Mouse (Mus musculus): ENCODE results near the gene Clip2. TPM values are rescaled to one million over a fixed set of nuclear protein-coding genes. Genes with fewer than 3 reads are reported as not detected.

The Clip2 gene
- polyA plus RNA-seq, 1 experiment from 2014 or later: 1.0 TPM

- ATAC-seq (ENCODE audit: low FRiP score, low TSS enrichment): peak; percentile 17; the same call in 1 of the 2 replicates
- DNase-seq (ENCODE audit: low spot score): peak; percentile 32
- no peak overlapping the region for H3K4me3 ChIP-seq (ENCODE audit: low read depth, low read length)
- no peak overlapping the region for H3K4me2 ChIP-seq (replicated peaks; ENCODE audit: low read depth)
- no peak overlapping the region for H3K9ac ChIP-seq (ENCODE audit: low read length)
- no peaks in the 10 kb centered on the region for H3K27me3 ChIP-seq (ENCODE audit: control insufficient read depth, insufficient read depth, low read length)
- no peaks in the 10 kb centered on the region for H3K4me1 ChIP-seq (replicated peaks; ENCODE audit: control insufficient read depth, insufficient read depth)
- WGBS: 60% methylated on average over 7 of the region's 7 CpGs
- H3K36me3 ChIP-seq (ENCODE audit: control insufficient read depth, insufficient read depth, low read length): no peaks in the 10 kb centered on the region
- TF ChIP-seq EP300 (optimal IDR thresholded peaks at IDR 0.05) (peak; percentile 47), CTCF (IDR thresholded peaks at IDR 0.05; ENCODE audit: low read depth) (no peak)
- no peaks in the 10 kb centered on the region for H3K9me3 ChIP-seq (ENCODE audit: control insufficient read depth, low read length)
- H3K27ac ChIP-seq (replicated peaks): no peak overlapping the region
Observed at GRCm38 (mm10) chr5:134577534-134577933, 25.3 kb upstream of the Clip2 start.

DNA sequence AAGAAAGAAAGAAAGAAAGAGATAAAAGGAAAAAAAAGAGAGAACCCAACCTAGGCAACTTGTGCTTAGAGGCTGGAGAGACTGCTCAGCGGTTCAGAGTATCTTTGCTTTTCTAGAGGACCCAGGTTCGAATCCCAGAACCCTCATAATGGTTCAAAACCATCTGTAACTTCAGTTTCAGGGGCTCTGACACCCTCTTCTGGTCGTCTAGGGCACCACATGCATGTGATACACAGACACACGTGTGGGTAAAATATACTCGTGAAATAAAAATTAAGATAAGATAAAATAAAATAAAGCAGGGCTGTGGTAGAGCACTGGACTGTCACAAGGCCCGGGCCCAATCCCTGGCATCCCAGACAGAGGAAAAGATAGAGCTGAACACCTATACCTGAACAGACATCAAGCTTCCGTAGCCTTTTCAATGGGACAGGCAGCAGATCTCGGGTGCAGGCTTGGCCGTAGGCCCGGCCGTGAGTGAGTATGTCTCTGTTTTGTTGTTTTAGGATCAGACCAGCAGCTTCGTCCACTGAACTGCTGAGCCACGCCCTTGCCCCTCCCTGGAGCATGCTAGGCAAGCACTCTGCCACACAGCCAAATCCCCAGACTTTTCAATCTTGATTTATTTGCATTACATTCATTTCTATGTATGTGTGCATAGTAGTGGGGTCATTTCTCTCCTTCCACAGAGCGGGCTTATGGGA lies 24.4 kb upstream of the Clip2 start:
- peak; percentile 47 for DNase-seq (ENCODE audit: low spot score)
- 55% methylated on average over 14 of the region's 14 CpGs for WGBS
- ATAC-seq (ENCODE audit: low FRiP score, low TSS enrichment): peak; percentile 29; the same call in 1 of the 2 replicates
- no peak overlapping the region for H3K9ac ChIP-seq (ENCODE audit: low read length)
- no peaks in the 10 kb centered on the region for H3K27me3 ChIP-seq (ENCODE audit: control insufficient read depth, insufficient read depth, low read length)
- H3K4me2 ChIP-seq (replicated peaks; ENCODE audit: low read depth): no peak overlapping the region
- H3K9me3 ChIP-seq (ENCODE audit: control insufficient read depth, low read length): no peaks in the 10 kb centered on the region
- no peak overlapping the region for H3K4me3 ChIP-seq (ENCODE audit: low read depth, low read length)
- H3K36me3 ChIP-seq (ENCODE audit: control insufficient read depth, insufficient read depth, low read length): no peaks in the 10 kb centered on the region
- TF ChIP-seq EP300 (optimal IDR thresholded peaks at IDR 0.05): no peak
- peak; percentile 47 for TF ChIP-seq CTCF (IDR thresholded peaks at IDR 0.05; ENCODE audit: low read depth)
- no peak overlapping the region for H3K27ac ChIP-seq (replicated peaks)
- H3K4me1 ChIP-seq (replicated peaks; ENCODE audit: control insufficient read depth, insufficient read depth): no peaks in the 10 kb centered on the region

GRCm38 (mm10) chr5:134575833-134576232 lies 23.6 kb upstream of the Clip2 start:
- no peak for ATAC-seq (ENCODE audit: low FRiP score, low TSS enrichment)
- 86% methylated on average over 5 of the region's 5 CpGs for WGBS
- Histone ChIP-seq H3K27ac (replicated peaks) (no peak overlapping the region), H3K36me3 (ENCODE audit: control insufficient read depth, insufficient read depth, low read length) (no peaks in the 10 kb centered on the region), H3K9me3 (ENCODE audit: control insufficient read depth, low read length) (no peaks in the 10 kb centered on the region), H3K4me1 (replicated peaks; ENCODE audit: control insufficient read depth, insufficient read depth) (no peaks in the 10 kb centered on the region), H3K27me3 (ENCODE audit: control insufficient read depth, insufficient read depth, low read length) (no peaks in the 10 kb centered on the region), H3K4me3 (ENCODE audit: low read depth, low read length) (no peak overlapping the region), H3K4me2 (replicated peaks; ENCODE audit: low read depth) (no peak overlapping the region), H3K9ac (ENCODE audit: low read length) (no peak overlapping the region)
- no peak for DNase-seq (ENCODE audit: low spot score)
- TF ChIP-seq CTCF (IDR thresholded peaks at IDR 0.05; ENCODE audit: low read depth) (no peak), EP300 (optimal IDR thresholded peaks at IDR 0.05) (no peak)

- TF ChIP-seq EP300 (optimal IDR thresholded peaks at IDR 0.05) (no peak), CTCF (IDR thresholded peaks at IDR 0.05; ENCODE audit: low read depth) (no peak)
- no peaks in the 10 kb centered on the region for H3K27me3 ChIP-seq (ENCODE audit: control insufficient read depth, insufficient read depth, low read length)
- H3K27ac ChIP-seq (replicated peaks): peak overlapping the region; percentile 76
- WGBS: 33% methylated on average over 10 of the region's 10 CpGs
- peak overlapping the region; percentile 58; the same call in 1 of the 2 replicates for H3K9ac ChIP-seq (ENCODE audit: low read length)
- H3K4me3 ChIP-seq (ENCODE audit: low read depth, low read length): peak overlapping the region; percentile 52
- H3K9me3 ChIP-seq (ENCODE audit: control insufficient read depth, low read length): no peaks in the 10 kb centered on the region
- DNase-seq (ENCODE audit: low spot score): no peak
- no peaks in the 10 kb centered on the region for H3K36me3 ChIP-seq (ENCODE audit: control insufficient read depth, insufficient read depth, low read length)
- 0 out of 2 replicates have a peak, but pooled peaks have one; percentile 13 for ATAC-seq (ENCODE audit: low FRiP score, low TSS enrichment)
- H3K4me2 ChIP-seq (replicated peaks; ENCODE audit: low read depth): peak overlapping the region; percentile 82
- H3K4me1 ChIP-seq (replicated peaks; ENCODE audit: control insufficient read depth, insufficient read depth): no peaks in the 10 kb centered on the region
Observed at GRCm38 (mm10) chr5:134572508-134573214, 20.4 kb upstream of the Clip2 start.

GRCm38 (mm10) chr5:134571730-134572507 lies 19.7 kb upstream of the Clip2 start:
- Histone ChIP-seq H3K27me3 (ENCODE audit: control insufficient read depth, insufficient read depth, low read length) (no peaks in the 10 kb centered on the region), H3K4me3 (ENCODE audit: low read depth, low read length) (peak overlapping the region; percentile 52), H3K4me1 (replicated peaks; ENCODE audit: control insufficient read depth, insufficient read depth) (no peaks in the 10 kb centered on the region), H3K27ac (replicated peaks) (peak overlapping the region; percentile 76), H3K36me3 (ENCODE audit: control insufficient read depth, insufficient read depth, low read length) (no peaks in the 10 kb centered on the region), H3K9me3 (ENCODE audit: control insufficient read depth, low read length) (no peaks in the 10 kb centered on the region), H3K4me2 (replicated peaks; ENCODE audit: low read depth) (peak overlapping the region; percentile 82), H3K9ac (ENCODE audit: low read length) (peak overlapping the region; percentile 58)
- TF ChIP-seq EP300 (optimal IDR thresholded peaks at IDR 0.05) (no peak), CTCF (IDR thresholded peaks at IDR 0.05; ENCODE audit: low read depth) (no peak)
- ATAC-seq (ENCODE audit: low FRiP score, low TSS enrichment) (peak; percentile 58), DNase-seq (ENCODE audit: low spot score) (peak; percentile 65)
- under 1% methylated on average over 23 of the region's 23 CpGs for WGBS

Measured in stomach, postnatal 0 days (tissue).